Mouse (Mus musculus) ES-Bruce4 (cell line): ENCODE results near the gene Ino80d. TPM values are rescaled to one million over a fixed set of nuclear protein-coding genes. Genes with fewer than 3 reads are reported as not detected.

Experiments
- H3K27ac ChIP-seq: 2 replicates; pipeline ENCODE4 v1.5.1; 2012; ENCODE audit warnings: low read length, inconsistent platforms; ENCODE audit not compliant: insufficient read depth
- H3K27me3 ChIP-seq: 2 replicates; pipeline ENCODE4 v1.6.1; 2012; ENCODE audit warnings: mild to moderate bottlenecking, low read length, inconsistent platforms; ENCODE audit not compliant: control insufficient read depth, poor library complexity, insufficient read depth, severe bottlenecking
- H3K36me3 ChIP-seq: 2 replicates; pipeline ENCODE4 v1.6.1; 2012; ENCODE audit warnings: inconsistent platforms, mild to moderate bottlenecking, low read length, moderate library complexity; ENCODE audit not compliant: control insufficient read depth, poor library complexity, insufficient read depth, severe bottlenecking
- H3K4me1 ChIP-seq: one replicate; pipeline ENCODE4 v1.8.1; 2011; ENCODE audit warnings: low read length; ENCODE audit not compliant: control insufficient read depth, insufficient read depth
- H3K4me3 ChIP-seq: 2 replicates; pipeline ENCODE4 v1.5.1; 2011; ENCODE audit warnings: low read depth, mild to moderate bottlenecking, low read length
- H3K9ac ChIP-seq: 2 replicates; pipeline ENCODE4 v1.6.1; 2012; ENCODE audit warnings: low read depth, mild to moderate bottlenecking, inconsistent platforms; ENCODE audit not compliant: poor library complexity, severe bottlenecking
- H3K9me3 ChIP-seq: replicated peaks from 2 replicates; pipeline ENCODE4 v1.6.1; 2012; ENCODE audit warnings: mild to moderate bottlenecking, low read length, inconsistent platforms; ENCODE audit not compliant: control insufficient read depth, poor library complexity, insufficient read depth, severe bottlenecking
- CTCF ChIP-seq: IDR thresholded peaks from one replicate; pipeline ENCODE4 v1.8.1; 2011; ENCODE audit warnings: low read depth, low read length
- EP300 ChIP-seq: IDR thresholded peaks from 2 replicates; pipeline ENCODE4 v1.6.1; 2011; ENCODE audit warnings: low read depth, low read length; ENCODE audit not compliant: insufficient read depth
- POLR2A ChIP-seq: IDR thresholded peaks from one replicate; pipeline ENCODE4 v1.8.1; 2011; ENCODE audit warnings: low read length; ENCODE audit not compliant: insufficient read depth
- polyA plus RNA-seq: library from polyadenylated mRNA; stranded (reverse); fragments of >200 nt; gene quantifications from 2 replicates; pipeline ENCODE4 v1.2.4, GENCODE M21; 2011; ENCODE audit warnings: low read depth; ENCODE audit not compliant: missing spikeins, insufficient read depth, insufficient read length

Ino80d gene
- polyA plus RNA-seq, 1 experiment = 31.4 TPM

DNA sequence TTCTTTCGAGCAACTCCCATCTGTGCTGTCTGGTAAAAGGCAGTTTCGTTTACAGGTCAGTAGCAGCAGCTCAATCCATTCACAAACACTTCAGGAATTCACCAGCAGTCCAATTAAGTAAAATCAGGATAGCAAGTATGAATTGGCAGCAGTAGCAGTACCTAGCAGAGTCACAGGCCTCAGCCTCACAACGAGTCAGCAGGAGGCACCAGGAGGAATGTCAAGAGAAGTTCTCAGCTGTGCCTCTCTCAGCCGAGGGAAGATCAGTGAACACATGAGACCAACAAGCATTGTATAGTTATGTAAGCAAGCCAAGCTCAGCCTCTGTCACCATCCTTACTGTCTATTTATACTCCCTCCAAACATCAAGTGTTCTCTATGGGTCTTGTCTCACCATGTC lies 15.6 kb downstream of the Ino80d start:
- Histone ChIP-seq H3K9ac (no peak overlapping the region), H3K27me3 (no peaks in the 10 kb centered on the region), H3K36me3 (peaks cover 41% of the 10 kb centered on the region), H3K9me3 (no peaks in the 10 kb centered on the region), H3K4me3 (no peak overlapping the region), H3K27ac (no peak overlapping the region), H3K4me1 (no peaks in the 10 kb centered on the region)
- TF ChIP-seq POLR2A (no peak), CTCF (no peak), EP300 (no peak)

DNA sequence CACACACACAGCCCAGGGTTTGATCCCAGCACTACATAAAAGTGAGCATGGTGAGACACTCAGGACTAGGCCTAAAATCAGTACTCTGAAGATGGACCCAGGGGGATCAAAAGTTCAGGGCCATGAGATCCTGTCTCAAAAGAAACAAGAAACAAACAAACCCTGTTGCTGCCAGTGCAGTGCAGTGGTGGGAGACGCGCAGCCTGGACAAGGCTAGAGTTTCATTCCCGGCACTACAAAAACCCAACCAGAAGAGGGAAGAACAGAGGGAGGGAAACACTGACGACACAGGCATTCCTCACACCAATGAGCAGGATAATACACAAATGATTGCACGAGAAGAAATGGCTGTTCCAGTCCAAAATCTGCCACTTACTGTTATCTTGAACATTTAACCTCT lies 18.4 kb downstream of the Ino80d start:
- no peaks in the 10 kb centered on the region for H3K27me3 ChIP-seq
- peaks cover 3% of the 10 kb centered on the region for H3K4me1 ChIP-seq
- no peak overlapping the region for H3K27ac ChIP-seq
- H3K36me3 ChIP-seq = peaks cover 29% of the 10 kb centered on the region
- H3K9me3 ChIP-seq = no peaks in the 10 kb centered on the region
- H3K4me3 ChIP-seq = no peak overlapping the region
- TF ChIP-seq POLR2A (no peak), CTCF (no peak), EP300 (no peak)
- H3K9ac ChIP-seq = no peak overlapping the region

DNA sequence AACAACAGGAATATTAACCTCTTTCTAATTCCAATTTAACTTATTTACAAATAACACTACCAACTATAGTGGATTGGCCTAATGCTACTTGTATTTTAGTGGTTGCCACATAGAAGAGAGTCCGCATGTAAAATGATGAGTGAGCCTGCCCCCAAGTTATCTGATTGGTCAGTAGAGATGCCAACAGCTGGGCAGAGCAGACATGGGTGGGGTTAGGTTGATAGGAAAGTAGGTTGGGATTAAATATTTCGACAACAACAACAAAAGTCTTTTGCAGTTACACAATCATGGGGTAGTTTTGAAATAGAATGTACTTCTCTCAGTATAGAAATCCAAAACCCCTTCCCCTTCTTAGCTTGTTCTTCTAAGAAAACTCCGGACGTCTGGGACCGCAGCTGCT lies 24.7 kb downstream of the Ino80d start:
- no peak overlapping the region for H3K9ac ChIP-seq
- no peak for TF ChIP-seq EP300
- TF ChIP-seq CTCF = no peak
- no peak for TF ChIP-seq POLR2A
- no peaks in the 10 kb centered on the region for H3K9me3 ChIP-seq
- H3K36me3 ChIP-seq = peaks cover 37% of the 10 kb centered on the region
- peaks cover 3% of the 10 kb centered on the region for H3K4me1 ChIP-seq
- H3K27ac ChIP-seq = no peak overlapping the region
- H3K27me3 ChIP-seq = no peaks in the 10 kb centered on the region
- H3K4me3 ChIP-seq = no peak overlapping the region

DNA sequence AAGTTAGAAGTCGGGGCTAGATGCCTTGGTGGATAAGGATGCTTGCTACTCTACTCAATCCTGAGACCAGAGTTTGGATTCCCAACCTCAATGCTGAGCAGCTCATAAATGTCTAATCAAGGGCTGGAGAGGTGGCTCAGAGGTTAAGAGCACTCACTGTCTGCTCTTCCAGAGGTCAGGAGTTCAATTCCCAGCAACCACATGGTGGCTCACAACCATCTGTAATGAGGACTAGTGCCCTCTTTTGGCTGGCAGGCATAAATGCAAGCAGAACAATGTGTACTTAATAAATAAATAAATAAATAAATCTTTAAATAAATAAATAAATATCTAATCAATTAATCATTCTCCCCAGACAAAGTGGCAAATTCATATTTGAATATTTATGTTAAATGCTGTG lies 25.9 kb downstream of the Ino80d start:
- Histone ChIP-seq H3K4me3 (no peak overlapping the region), H3K4me1 (peaks cover 3% of the 10 kb centered on the region), H3K27me3 (no peaks in the 10 kb centered on the region), H3K9ac (no peak overlapping the region), H3K36me3 (peaks cover 39% of the 10 kb centered on the region), H3K9me3 (no peaks in the 10 kb centered on the region), H3K27ac (no peak overlapping the region)
- no peak for TF ChIP-seq EP300
- no peak for TF ChIP-seq POLR2A
- peak; percentile 19 for TF ChIP-seq CTCF

DNA sequence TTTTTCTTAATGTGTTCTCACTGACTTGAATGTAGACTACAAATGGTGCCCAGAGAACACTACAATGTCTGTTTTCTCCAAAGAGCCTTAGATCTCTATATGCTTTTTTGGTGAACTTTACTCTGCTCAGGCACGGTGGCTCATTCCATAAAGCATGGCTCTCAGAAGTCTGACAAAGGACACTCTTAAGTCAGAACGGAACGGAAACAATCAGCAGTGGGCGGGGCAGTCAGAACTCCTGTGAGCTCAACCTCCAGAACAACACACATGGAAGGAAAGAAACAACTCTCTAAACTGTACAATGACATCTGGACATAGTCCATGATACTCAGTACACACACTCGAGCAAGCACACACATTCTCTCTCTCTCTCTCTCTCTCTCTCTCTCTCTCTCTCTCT lies 34.2 kb downstream of the Ino80d start:
- H3K27me3 ChIP-seq = no peaks in the 10 kb centered on the region
- no peak overlapping the region for H3K4me3 ChIP-seq
- no peak for TF ChIP-seq CTCF
- no peak for TF ChIP-seq EP300
- TF ChIP-seq POLR2A = no peak
- H3K9ac ChIP-seq = no peak overlapping the region
- H3K36me3 ChIP-seq = peaks cover 35% of the 10 kb centered on the region
- no peaks in the 10 kb centered on the region for H3K9me3 ChIP-seq
- no peak overlapping the region for H3K27ac ChIP-seq
- H3K4me1 ChIP-seq = peaks cover 2% of the 10 kb centered on the region

DNA sequence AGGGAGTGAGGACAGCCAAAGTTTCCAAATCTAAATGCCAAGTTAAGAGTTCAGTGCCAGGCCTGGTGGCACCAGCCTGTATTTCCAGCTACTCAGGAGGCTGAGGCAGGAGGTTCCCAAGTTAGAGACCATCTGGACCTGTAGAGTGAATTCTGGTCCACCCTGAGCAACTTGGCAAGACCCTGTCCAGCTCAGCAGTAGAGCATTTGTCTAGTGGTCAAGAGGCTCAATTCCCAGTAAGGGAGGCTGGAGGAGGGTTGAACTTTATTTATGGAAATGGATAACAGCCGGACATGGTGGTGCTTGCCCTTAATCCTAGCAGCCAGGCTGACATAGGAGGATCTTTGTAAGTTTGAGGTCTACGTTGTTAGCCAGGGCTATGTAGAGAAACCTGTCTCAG lies 38.1 kb downstream of the Ino80d start:
- Histone ChIP-seq H3K9ac (no peak overlapping the region), H3K27me3 (no peaks in the 10 kb centered on the region), H3K36me3 (peaks cover 56% of the 10 kb centered on the region), H3K27ac (no peak overlapping the region), H3K4me3 (no peak overlapping the region), H3K9me3 (no peaks in the 10 kb centered on the region), H3K4me1 (peaks cover 2% of the 10 kb centered on the region)
- no peak for TF ChIP-seq POLR2A
- TF ChIP-seq EP300 = no peak
- no peak for TF ChIP-seq CTCF
